Mouse (Mus musculus) ES-Bruce4 (cell line): ENCODE results near the gene Nectin2.

ENCODE experiments used
- CTCF ChIP-seq: IDR thresholded peaks from one replicate; pipeline ENCODE4 v1.8.1; 2011; ENCODE audit warnings: low read depth, low read length
- POLR2A ChIP-seq: IDR thresholded peaks from one replicate; pipeline ENCODE4 v1.8.1; 2011; ENCODE audit warnings: low read length; ENCODE audit not compliant: insufficient read depth

DNA sequence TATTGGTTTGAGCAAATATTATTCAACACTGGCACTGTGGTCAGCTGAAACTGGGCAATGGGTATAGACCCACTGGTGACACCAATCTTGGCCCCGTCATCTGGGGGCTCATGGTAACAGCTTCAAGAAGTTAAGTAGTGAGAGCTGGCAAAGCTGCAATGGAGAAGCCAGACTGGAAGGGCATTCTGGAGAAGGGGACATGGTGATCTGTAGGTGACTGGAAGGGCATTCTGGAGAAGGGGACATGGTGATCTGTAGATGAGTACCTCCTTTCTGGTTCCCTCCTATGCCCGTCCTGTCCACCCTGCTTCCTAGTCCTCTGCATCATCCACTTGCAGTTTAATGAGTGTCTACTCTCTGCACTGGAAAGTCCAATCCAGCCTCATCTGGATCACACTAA lies 61.7 kb downstream of the Nectin2 start:
- TF ChIP-seq CTCF (no peak), POLR2A (no peak)
